Mouse (Mus musculus): ENCODE results near the gene Mgme1.

GRCm38 (mm10) chr2:144250111-144250510 lies 20.4 kb upstream of the Mgme1 start:
- TF ChIP-seq POLR2A (IDR thresholded peaks at IDR 0.05; ENCODE audit: control insufficient read depth, extremely low read depth, insufficient read depth, low read length, poor library complexity) (no peak), CTCF (IDR thresholded peaks at IDR 0.05; ENCODE audit: borderline replicate concordance, control insufficient read depth, extremely low read depth, insufficient read depth, low read length, poor library complexity) (no peak)

Data from thymus, adult 2 months (tissue).